Mouse (Mus musculus): ENCODE measurements at regions not wholly inside any gene's neighbourhood (a gene's known extent, or its start where the extent isn't known, plus 50 kb on each side); places are given as distances from the start of the nearest gene placed in this dataset.
"Not testable (repeated sequence)": the region's sequence is repeated elsewhere in the genome, so short reads cannot be mapped to it uniquely, and the experiment has no call there.

DNA sequence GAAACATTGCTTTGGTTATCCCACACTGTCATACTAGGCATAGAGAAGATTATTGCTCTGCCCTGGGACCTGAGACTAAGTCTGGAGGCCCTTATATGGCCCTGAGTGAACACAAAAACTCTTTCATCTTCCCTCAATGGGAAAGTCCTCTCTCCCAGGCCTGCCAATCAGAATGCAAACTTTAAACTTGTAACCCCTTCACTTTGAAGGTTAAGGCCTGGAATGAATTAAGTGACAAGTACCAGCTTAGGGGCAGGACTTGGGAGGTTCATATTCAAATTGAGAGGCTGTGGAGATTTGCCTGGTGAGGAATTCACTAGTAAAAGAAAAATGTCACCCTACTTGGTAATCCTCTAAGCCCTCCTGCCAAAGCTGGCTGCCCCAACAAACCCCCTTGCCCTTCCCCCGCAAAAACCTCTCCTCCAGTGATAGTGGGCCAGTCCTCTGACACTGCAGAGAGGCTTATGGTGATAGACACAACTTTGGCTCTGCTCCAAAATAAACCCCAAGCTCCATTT, 120.4 kb upstream of the Thpo start:
- DNase-seq = no peak

DNA sequence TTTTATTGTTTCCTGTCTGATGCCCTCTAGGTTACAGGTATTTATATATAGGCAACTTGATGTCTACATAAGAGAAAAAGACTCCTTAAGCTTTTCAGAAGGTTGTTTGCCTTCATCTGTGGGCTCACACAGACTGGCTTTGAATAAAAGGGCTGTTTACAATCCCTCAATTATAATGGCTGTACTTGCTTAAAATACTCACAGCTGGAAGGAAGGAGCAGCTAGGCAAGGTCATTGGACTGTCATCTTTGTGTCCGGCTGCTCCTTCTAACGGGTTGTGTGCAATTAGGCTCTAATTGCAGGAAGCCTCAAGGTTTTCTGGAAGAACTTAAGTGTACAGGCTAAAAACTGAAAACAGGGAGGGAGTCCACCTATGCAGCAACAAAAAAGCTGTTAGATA, 103.8 kb upstream of the Thpo start:
- no peak for DNase-seq

DNA sequence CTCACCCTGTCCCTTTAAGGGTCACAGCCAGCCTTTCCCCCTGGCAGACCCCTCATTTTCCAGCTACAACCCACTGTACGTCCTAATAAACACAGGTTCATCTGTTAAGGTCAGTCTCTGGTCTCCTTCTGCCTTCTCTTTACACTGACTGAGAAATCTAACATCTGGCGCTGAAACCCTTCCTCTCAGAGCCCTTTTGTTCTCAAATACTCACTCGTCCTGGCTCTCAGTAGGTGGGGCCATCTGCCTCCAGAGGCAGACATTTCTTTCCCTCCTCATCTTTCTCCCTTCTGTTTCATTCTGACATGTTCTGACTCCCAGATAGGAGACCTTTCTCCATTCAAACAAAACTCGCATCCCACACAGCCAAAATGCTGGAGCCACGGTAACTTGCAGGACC, 102.6 kb upstream of the Thpo start:
- no peak for DNase-seq

- not testable (repeated sequence) for DNase-seq
These were observed 99.5 kb upstream of the Thpo start for GRCm38 (mm10) chr16:20833838-20834237.

- DNase-seq = no peak
These were observed 99.0 kb upstream of the Thpo start for GRCm38 (mm10) chr16:20833301-20833700.

GRCm38 (mm10) chr16:20829732-20830435, 95.6 kb upstream of the Thpo start:
- DNase-seq = no peak

GRCm38 (mm10) chr16:20828996-20829731, 94.9 kb upstream of the Thpo start:
- DNase-seq = no peak

DNA sequence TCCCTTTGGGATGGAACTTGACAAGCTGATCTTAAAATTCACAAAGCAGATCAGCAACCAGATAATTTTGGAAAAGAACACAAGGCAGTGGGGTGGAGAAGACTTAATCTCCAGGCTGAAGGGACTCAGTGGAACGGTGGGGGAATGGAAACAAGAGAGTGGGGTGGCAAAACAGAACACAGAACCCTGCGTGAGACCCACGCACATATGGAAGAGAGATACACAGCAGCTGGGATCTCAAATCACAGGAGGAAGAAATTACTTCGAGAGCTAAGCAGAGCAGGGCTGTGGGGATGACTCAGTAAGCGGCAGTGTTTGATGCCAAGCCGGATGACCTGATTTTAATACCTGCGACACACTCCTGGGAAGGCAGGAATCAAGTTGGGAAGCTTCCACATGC, 89.9 kb upstream of the Thpo start:
- no peak for DNase-seq

- no peak for DNase-seq
These were observed 86.6 kb upstream of the Thpo start for GRCm38 (mm10) chr16:20820939-20821338.

DNA sequence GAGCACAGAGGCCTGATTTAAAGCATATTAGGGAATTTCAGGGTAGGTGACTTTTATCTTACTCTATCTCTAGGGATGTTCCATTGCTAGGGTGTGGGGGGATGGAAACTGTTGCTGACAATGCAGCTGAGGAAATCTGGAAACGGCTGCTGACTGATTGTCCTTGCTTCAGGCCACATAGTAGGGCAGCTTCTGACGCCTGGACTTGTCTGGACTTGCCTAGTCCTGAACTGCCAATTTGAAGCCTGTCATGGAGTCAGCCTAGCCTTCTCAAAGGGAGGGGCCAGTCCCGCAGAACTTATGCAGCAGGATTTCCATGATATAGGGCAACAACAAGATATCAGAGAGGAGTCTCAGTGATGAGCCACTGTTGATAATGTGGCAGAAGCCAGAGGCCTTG, 85.3 kb upstream of the Thpo start:
- DNase-seq = no peak

DNA sequence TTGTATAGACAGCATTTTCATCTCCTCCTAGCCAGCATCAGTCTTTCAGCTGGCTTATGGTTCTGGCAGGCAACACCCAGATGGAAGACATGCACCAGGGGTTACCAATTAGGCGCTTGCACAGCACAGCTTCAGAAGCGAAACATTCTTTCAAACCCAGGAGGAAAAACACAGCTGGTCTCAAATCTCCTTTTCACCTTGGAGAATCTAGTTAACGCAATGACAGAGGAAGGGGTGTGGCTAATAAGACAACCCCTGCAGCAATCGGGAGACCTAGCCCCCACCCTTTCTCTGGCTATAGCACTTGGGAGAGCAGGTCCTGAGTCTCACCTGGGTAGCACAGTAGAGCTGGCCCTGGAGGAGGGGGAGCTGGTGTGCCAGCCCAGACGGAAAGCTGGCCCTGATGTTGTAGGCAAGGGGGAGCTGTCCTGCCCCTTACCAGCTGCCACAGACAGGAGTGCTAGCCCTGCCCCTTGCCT, 84.4 kb upstream of the Thpo start:
- DNase-seq = no peak

GRCm38 (mm10) chr16:20814976-20815375, 80.7 kb upstream of the Thpo start:
- no peak for DNase-seq

GRCm38 (mm10) chr16:20814240-20814639, 79.9 kb upstream of the Thpo start:
- no peak for DNase-seq

DNA sequence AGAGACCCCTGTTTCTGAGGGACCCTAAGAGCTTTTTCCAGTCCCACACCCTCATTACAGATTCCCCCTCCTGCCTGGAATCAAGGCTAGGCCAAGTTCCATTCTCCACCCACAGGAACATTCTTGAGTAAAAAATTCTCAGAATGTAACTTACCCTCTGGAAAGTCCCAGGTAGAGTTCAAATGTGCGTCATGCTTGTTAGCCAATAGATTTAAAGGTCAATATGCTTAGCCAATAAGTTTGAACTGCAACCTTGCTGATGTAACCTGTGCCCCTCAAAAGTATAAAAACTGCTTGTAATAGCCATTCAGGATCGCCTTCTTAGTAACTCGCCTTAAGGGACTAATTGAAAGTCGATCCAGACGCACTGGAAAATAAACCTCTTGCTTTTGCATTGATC, 77.7 kb upstream of the Thpo start:
- DNase-seq = not testable (repeated sequence)

GRCm38 (mm10) chr16:20810322-20810721, 76.0 kb upstream of the Thpo start:
- DNase-seq = no peak

DNA sequence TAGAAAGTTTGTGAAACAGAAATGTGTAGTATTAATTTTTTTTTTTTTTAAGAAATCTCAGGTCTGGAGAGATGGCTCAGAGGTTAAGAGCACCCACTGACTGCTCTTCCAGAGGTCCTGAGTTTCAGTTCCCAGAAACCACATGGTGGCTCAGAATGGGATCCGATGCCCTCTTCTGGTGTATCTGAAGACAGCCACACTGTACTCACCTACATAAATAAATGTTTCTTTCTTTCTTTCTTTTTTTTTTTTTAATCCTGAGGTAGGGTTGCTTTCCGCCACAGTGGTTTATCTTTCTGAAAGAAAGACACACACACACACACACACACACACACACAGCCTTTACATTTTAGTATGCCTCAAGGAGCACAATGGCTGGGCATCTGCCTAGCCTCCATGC, 74.0 kb upstream of the Thpo start:
- no peak for DNase-seq

DNA sequence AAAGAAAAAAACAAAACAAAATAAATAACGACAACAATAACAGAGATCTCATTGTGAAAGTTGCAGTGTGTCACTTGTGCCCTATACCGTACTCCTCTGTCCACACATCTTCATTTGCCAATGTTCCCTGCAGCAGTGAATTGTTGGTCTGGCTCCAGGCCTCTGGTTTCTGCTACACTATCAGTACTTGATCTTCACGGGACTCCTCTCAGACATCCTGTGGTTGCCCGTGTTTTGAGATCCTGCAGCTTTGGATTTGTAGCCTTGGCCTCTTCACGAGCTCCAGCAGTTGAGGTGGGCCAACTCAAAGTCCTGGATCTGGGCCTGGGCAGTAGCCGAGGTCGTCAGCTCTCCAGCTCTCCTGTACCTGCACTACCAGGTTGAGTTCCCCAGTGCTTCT, 72.4 kb upstream of the Thpo start:
- DNase-seq = no peak

DNA sequence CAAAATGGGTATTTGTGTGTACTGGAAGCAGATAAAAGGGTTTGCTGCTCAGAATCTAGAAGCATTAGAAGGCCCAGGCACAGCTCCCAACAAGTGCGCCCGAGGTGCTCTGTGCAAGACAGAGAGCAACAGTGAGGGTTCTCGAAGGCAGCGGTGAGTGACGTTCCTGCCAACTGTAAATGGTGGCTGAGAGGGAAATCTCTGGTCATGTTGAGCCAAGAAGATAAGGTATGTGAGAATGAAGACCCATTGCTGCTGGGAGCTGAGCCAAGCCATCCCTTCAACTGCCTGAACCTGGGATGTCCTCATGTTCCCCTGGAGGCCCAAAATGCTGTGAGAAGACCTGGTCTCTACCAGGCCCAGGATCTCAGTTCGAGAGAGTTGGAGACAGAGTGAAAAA, 71.5 kb upstream of the Thpo start:
- DNase-seq = no peak

GRCm38 (mm10) chr16:20805086-20805485, 70.8 kb upstream of the Thpo start:
- no peak for DNase-seq

DNA sequence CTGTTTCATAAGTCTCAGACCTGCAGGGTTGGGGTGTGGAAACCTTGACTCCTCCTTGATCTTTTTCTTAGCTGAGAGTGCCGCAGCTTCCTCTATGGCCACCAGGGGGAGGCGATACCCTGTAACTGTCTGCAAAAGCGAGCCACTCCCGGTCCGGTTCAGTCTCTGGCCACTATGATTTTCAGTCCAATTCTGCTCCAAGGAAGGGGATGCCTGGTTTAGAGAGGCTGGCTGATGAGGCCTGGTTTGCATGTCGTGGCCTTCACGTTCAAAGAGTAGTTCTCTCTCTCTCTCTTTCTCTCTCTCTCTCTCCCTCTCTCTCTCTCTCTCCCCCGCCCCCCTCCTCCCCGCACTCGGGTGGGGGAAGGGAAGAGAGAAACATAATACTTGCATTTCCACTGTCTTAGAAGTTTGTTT, 70.3 kb upstream of the Thpo start:
- DNase-seq = peak; percentile 17 to 59

GRCm38 (mm10) chr16:20803278-20803930, 69.1 kb upstream of the Thpo start:
- DNase-seq = peak in 1 of 2 experiments; percentile 7

DNA sequence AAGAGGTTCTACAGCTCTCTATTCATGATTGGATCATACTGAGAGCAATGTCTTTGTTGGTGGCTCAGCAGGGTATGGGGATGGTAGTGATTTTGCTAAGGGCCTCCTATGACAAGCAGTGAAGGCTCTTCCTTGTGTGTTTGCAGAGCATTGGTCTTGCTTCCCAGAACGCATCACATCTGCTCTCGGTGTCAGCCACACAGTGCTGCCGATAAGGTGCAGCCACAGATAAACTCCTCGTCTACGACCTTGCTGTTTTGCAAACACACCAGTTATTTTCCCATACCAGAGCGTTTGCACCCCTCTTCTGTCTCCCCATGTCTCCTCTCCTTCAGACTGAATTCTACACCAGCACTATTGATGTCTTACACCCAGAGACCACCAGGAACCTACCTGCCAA, 68.4 kb upstream of the Thpo start:
- DNase-seq = no peak

DNA sequence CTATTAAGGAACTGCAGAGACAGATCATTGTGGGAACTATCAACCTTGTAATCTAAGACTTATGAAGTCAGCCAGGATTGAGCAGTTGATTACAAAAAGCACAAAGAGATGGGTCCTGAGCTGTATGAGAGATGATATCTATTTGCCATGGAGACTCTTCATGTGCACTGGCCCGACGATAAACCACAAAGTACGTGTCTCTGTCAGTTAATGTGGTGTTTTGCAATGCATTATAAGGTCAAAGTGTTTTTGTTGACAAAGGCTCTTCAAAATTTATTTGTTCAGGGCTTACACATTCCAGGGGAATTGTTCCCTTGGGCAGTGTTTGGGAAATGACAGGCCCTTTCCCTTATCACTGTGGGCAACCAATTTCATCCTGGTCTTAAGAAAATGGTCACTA, 65.7 kb upstream of the Thpo start:
- DNase-seq = no peak

GRCm38 (mm10) chr16:20798115-20798514, 63.8 kb upstream of the Thpo start:
- no peak for DNase-seq

Data from spleen, adult 18-20 months (tissue).